Mouse (Mus musculus) intestine, embryonic 14.5 days (tissue): ENCODE measurements around the gene Msh3. TPM values are rescaled to one million over a fixed set of nuclear protein-coding genes. Genes with fewer than 3 reads are reported as not detected.

Experiments used
- ATAC-seq: fragments of 200-750 bp; cut with Nextera tagmentation; replicated peaks from 2 replicates; pipeline ENCODE4 v1.8.0; 2017; ENCODE audit warnings: low read depth, moderate number of reproducible peaks, moderate TSS enrichment, moderate library complexity; ENCODE audit not compliant: low FRiP score, low TSS enrichment
- DNase-seq: peaks from one replicate; pipeline ENCODE4 v3.0.0-alpha.2; 2018; ENCODE audit warnings: low spot score
- H3K27ac ChIP-seq: fragments of 300-500 bp; sonication (generic); 2 replicates; pipeline ENCODE4 v1.5.1; 2014; ENCODE audit warnings: low read depth, mild to moderate bottlenecking, control low read depth
- H3K27me3 ChIP-seq: fragments of 300-500 bp; sonication (generic); replicated peaks from 2 replicates; pipeline ENCODE4 v1.6.1; 2014; ENCODE audit warnings: low read length, control low read depth; ENCODE audit not compliant: control insufficient read depth, insufficient read depth
- H3K36me3 ChIP-seq: fragments of 300-500 bp; sonication (generic); 2 replicates; pipeline ENCODE4 v1.6.1; 2014; ENCODE audit warnings: low read length, control low read depth; ENCODE audit not compliant: control insufficient read depth, insufficient read depth
- H3K4me1 ChIP-seq: fragments of 300-500 bp; sonication (generic); replicated peaks from 2 replicates; pipeline ENCODE4 v1.6.1; 2014; ENCODE audit warnings: low read length, control low read depth, mixed read lengths; ENCODE audit not compliant: control insufficient read depth, insufficient read depth
- H3K4me2 ChIP-seq: fragments of 300-500 bp; sonication (generic); 2 replicates; pipeline ENCODE4 v1.6.1; 2014; ENCODE audit warnings: low read length
- H3K4me3 ChIP-seq: fragments of 300-500 bp; sonication (generic); 2 replicates; pipeline ENCODE4 v1.5.1; 2014; ENCODE audit warnings: low read depth, low read length, control low read depth, mixed read lengths
- H3K9ac ChIP-seq: fragments of 300-500 bp; sonication (generic); 2 replicates; pipeline ENCODE4 v1.6.1; 2014; ENCODE audit warnings: mild to moderate bottlenecking, low read length
- H3K9me3 ChIP-seq: fragments of 300-500 bp; sonication (generic); 2 replicates; pipeline ENCODE4 v1.6.1; 2016; ENCODE audit warnings: low read length, control low read depth; ENCODE audit not compliant: control insufficient read depth
- WGBS: fragments of 180-500 bp; shearing (Covaris S2); extraction: QIAGEN DNeasy Blood & Tissue Kit; methylation state at CpG from one replicate; pipeline ENCODE4 v1.1.7; 2014; 5-methylcytosine and 5-hydroxymethylcytosine counted together
- polyA plus RNA-seq: library from polyadenylated mRNA; unstranded; fragments of >200 nt; fragmentation: Nextera tagmentation; extraction: Ambion mirVana; gene quantifications from 2 replicates; pipeline ENCODE4 v1.2.1, GENCODE M21; 2014

Gene Msh3
- polyA plus RNA-seq, 1 experiment from 2014 or later = 30.2 TPM

DNA sequence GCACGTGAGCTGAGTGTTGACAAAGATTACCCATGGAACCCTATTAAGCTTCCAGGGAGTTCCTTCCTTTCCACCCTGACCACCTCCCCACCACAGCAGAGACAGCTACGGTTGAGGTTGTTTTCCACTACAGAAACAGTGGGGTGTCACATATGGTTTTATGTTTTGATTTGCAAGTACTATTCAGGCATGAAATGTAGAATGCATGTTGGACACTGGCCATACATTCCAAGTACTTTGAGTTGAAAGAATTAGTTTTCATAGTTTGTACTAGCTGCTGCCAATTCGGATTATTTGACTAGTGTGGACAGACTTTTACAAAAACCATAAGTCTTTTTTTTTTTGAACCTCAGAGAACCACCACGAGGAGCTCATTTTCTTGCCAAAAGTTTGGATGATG lies 10.5 kb upstream of the Msh3 start:
- H3K27ac ChIP-seq = no peak overlapping the region
- H3K9ac ChIP-seq = no peak overlapping the region
- ATAC-seq (no peak), DNase-seq (no peak)
- H3K36me3 ChIP-seq = peaks cover 44% of the 10 kb centered on the region
- H3K4me3 ChIP-seq = no peak overlapping the region
- no peaks in the 10 kb centered on the region for H3K4me1 ChIP-seq
- no peak overlapping the region for H3K4me2 ChIP-seq
- no peaks in the 10 kb centered on the region for H3K9me3 ChIP-seq
- H3K27me3 ChIP-seq = no peaks in the 10 kb centered on the region
- 81% methylated on average over 4 of the region's 4 CpGs for WGBS

DNA sequence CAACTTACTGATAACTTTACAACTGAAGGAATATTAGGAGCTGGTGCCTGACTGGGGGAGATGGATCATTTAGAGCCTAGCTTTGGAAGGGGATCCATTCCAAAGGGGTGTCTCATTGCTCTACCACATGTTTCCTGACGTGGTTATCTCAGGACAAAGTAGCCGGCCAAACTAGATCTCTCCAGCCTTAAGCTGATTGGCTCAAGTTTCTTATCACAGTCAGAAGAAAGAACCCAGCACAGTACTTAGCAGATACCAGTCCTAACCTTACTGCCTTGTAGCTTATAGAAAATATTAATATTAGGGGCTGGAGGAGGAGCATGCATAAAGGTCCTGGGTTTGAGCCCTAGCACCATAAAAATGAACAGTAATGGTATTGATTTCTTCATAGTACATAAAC lies 6.8 kb upstream of the Msh3 start:
- WGBS = 73% methylated on average over 2 of the region's 2 CpGs
- Histone ChIP-seq H3K4me3 (no peak overlapping the region), H3K27ac (no peak overlapping the region), H3K9ac (no peak overlapping the region), H3K27me3 (no peaks in the 10 kb centered on the region), H3K4me2 (no peak overlapping the region), H3K36me3 (peaks cover 41% of the 10 kb centered on the region), H3K4me1 (peaks cover under 1% of the 10 kb centered on the region; the same call in 1 of the 2 replicates), H3K9me3 (no peaks in the 10 kb centered on the region)
- no peak for DNase-seq
- no peak for ATAC-seq

DNA sequence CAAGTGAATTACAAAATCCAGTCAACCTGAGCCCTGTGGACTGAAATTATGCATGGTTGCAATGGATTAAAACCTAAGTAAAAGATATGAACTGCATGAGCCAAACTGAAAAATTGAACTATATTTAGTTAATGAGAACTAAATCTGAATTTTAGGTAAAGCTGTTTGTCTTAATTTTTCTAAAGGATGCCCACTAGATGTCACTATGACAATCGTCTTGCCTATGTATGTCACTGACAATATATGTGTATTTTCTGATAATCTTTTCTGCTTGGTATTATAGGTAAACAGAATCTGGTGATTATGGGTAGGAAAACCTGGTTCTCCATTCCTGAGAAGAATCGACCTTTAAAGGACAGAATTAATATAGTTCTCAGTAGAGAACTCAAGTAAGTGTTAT lies 2.8 kb upstream of the Msh3 start:
- Histone ChIP-seq H3K4me2 (no peak overlapping the region), H3K36me3 (peaks cover 26% of the 10 kb centered on the region), H3K4me3 (no peak overlapping the region), H3K27me3 (no peaks in the 10 kb centered on the region), H3K9me3 (no peaks in the 10 kb centered on the region), H3K9ac (no peak overlapping the region), H3K4me1 (peaks cover 16% of the 10 kb centered on the region), H3K27ac (no peak overlapping the region)
- WGBS = 48% methylated on average over 2 of the region's 2 CpGs
- DNase-seq (no peak), ATAC-seq (no peak)

DNA sequence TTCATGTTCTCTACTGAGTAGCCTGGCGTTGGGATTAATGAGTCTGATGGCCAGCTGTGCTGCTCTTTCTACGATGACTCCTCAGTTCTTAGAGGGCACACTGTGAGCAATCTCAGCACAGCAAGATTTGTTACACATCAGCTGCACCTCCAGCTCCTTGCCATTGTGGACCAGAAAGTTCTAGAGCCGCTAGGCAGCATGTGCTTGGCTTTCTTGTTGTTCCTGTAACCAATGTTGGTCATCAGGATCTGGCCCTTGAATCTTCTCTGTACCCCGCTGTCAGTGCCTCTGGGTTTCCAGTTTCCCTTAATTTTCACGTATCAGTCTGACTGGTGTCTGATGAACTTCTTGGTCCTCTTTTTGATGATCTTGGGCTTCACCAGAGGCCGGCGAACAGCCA lies 1.6 kb upstream of the Msh3 start:
- Histone ChIP-seq H3K4me1 (peaks cover 16% of the 10 kb centered on the region), H3K9ac (peak overlapping the region; percentile 5; the same call in 1 of the 2 replicates), H3K27me3 (no peaks in the 10 kb centered on the region), H3K36me3 (peaks cover 27% of the 10 kb centered on the region), H3K4me2 (peak overlapping the region; percentile 96), H3K4me3 (no peak overlapping the region), H3K9me3 (no peaks in the 10 kb centered on the region), H3K27ac (no peak overlapping the region)
- 82% methylated on average over 7 of the region's 7 CpGs for WGBS
- no peak for DNase-seq
- no peak for ATAC-seq

DNA sequence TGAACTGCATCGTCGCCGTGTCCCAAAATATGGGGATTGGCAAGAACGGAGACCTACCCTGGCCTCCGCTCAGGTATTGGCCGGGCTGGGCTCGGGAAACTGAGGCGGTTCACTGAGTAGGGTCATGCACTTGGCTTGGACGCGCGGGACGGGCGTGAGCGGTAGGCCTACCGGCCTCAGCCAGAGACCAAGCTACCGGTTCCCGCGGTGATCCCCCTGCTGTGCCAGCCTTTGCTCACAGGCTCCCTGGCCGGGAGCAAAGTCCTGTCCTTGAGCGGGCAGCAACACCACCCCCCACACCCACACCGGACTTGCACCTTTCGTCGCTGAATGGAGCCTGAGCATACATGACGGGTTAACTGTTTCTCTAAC lies 455 bp upstream of the Msh3 start:
- Histone ChIP-seq H3K27me3 (no peaks in the 10 kb centered on the region), H3K4me2 (peak overlapping the region; percentile 96), H3K9me3 (no peaks in the 10 kb centered on the region), H3K9ac (peak overlapping the region; percentile 71), H3K4me1 (peaks cover 16% of the 10 kb centered on the region), H3K36me3 (peaks cover 34% of the 10 kb centered on the region), H3K4me3 (peak overlapping the region; percentile 77), H3K27ac (0 out of 2 replicates have a peak overlapping the region, but pooled peaks have one; percentile 38)
- peak; percentile 61 for ATAC-seq
- WGBS = under 1% methylated on average over 24 of the region's 24 CpGs
- DNase-seq = no peak

DNA sequence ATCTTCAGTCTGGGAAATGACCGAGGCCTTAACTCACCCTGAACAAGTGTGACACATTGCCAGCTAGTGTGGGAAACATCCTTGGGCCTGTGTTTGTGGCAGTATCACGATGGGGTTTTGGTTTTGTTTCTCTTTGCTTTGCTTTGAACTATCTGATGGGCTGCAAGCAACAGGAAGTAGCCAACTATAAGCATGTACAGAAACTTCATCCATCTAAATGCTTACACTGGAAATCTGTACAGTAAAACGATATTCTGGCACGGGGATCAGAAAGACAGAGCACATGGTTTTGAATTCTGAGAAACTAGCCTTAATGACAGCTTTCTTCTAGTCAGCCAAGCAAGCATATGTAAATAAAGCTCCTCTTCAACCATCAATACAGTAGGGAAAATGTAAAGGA lies 847 bp downstream of the Msh3 start:
- 20% methylated on average over 4 of the region's 4 CpGs for WGBS
- ATAC-seq = no peak
- peak; percentile 65 for DNase-seq
- H3K27me3 ChIP-seq = no peaks in the 10 kb centered on the region
- H3K36me3 ChIP-seq = peaks cover 25% of the 10 kb centered on the region
- no peaks in the 10 kb centered on the region for H3K9me3 ChIP-seq
- H3K4me1 ChIP-seq = peaks cover 16% of the 10 kb centered on the region
- H3K27ac ChIP-seq = peak overlapping the region; percentile 33
- H3K4me3 ChIP-seq = peak overlapping the region; percentile 77
- H3K4me2 ChIP-seq = peak overlapping the region; percentile 96
- H3K9ac ChIP-seq = peak overlapping the region; percentile 49

DNA sequence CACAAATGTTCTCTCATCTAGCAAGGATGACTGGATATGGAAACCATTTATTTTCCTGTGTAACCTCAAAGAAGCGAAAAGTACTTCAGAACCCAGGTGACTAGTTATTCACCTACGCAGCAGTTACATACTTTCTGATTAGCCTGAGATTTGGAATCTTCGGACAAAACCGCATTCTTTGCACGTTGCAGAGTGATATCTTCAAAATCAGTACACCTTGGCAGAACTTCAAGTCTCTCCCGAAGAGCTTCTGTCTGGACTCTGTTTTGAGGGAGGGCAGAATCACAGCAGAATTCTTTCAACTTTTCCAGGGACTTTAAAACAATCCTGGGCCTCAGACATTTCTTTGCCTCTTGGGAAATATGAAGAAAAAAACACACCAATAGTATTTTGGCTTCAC lies 3.7 kb downstream of the Msh3 start:
- no peak for DNase-seq
- Histone ChIP-seq H3K4me2 (no peak overlapping the region), H3K36me3 (peaks cover 39% of the 10 kb centered on the region), H3K27me3 (no peaks in the 10 kb centered on the region), H3K9ac (no peak overlapping the region), H3K9me3 (no peaks in the 10 kb centered on the region), H3K4me3 (no peak overlapping the region), H3K4me1 (peaks cover 10% of the 10 kb centered on the region), H3K27ac (no peak overlapping the region)
- no peak for ATAC-seq
- WGBS = 86% methylated on average over 6 of the region's 6 CpGs

DNA sequence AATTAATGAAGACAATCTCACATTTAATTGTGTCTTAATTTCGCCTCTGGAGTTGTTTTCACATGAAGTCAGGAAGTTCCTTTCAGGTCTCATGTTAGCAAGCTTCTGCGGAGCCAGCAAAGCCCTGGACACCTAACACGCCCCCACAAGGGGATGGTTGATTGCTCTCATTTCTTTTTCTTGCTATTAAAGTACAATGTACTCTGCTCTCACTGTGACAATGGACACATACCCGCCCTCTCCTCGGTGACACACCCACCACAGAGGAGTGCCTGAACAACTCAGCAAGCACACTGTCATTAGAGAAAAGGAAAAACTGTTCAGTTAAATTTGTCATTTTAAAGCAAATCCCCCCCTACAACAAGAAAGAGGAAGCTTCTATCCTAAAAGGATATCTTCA lies 8.5 kb downstream of the Msh3 start:
- no peak for DNase-seq
- Histone ChIP-seq H3K9ac (no peak overlapping the region), H3K4me1 (no peaks in the 10 kb centered on the region), H3K27ac (no peak overlapping the region), H3K27me3 (no peaks in the 10 kb centered on the region), H3K9me3 (no peaks in the 10 kb centered on the region), H3K36me3 (peaks cover 79% of the 10 kb centered on the region), H3K4me2 (no peak overlapping the region), H3K4me3 (no peak overlapping the region)
- WGBS = 83% methylated on average over 5 of the region's 5 CpGs
- no peak for ATAC-seq

DNA sequence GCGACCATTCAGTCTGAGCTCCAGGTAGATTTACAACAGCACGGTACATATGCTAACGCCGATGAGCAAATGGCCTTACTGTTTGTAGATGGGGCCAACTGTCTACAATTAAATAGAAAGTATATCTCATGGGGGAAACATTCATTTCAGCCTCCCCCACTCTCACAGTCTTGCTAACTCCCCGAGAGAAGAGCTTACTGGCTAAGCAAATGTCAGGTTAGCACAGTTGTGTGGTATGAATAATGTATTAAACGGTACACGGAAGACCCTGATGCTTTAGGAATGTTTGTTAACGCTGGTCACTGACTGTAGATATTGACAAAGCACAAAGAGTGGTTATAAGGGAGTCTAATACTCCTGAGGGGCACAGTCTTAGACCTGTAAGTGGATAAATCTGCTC lies 10.8 kb downstream of the Msh3 start:
- Histone ChIP-seq H3K9ac (no peak overlapping the region), H3K27ac (no peak overlapping the region), H3K4me3 (no peak overlapping the region), H3K36me3 (peaks cover 73% of the 10 kb centered on the region), H3K27me3 (no peaks in the 10 kb centered on the region), H3K4me2 (no peak overlapping the region), H3K4me1 (no peaks in the 10 kb centered on the region), H3K9me3 (no peaks in the 10 kb centered on the region)
- 88% methylated on average over 8 of the region's 8 CpGs for WGBS
- no peak for ATAC-seq
- DNase-seq = no peak
